Mouse (Mus musculus) layer of hippocampus, postnatal 36 days (tissue): Measurements from ENCODE around the gene Foxo1. TPM values are rescaled to one million over a fixed set of nuclear protein-coding genes. Genes with fewer than 3 reads are reported as not detected.

Source experiments
- DNase-seq, 2 experiments: peaks; one replicate each; pipeline ENCODE4 v3.0.0; 2022
- total RNA-seq, 2 experiments: library from RNA; stranded (reverse); gene quantifications; 2 replicates each; pipeline ENCODE4 v1.2.3; 2021

Foxo1 gene
- total RNA-seq, 2 experiments from 2014 or later = 21.7 to 24.2 TPM

DNA sequence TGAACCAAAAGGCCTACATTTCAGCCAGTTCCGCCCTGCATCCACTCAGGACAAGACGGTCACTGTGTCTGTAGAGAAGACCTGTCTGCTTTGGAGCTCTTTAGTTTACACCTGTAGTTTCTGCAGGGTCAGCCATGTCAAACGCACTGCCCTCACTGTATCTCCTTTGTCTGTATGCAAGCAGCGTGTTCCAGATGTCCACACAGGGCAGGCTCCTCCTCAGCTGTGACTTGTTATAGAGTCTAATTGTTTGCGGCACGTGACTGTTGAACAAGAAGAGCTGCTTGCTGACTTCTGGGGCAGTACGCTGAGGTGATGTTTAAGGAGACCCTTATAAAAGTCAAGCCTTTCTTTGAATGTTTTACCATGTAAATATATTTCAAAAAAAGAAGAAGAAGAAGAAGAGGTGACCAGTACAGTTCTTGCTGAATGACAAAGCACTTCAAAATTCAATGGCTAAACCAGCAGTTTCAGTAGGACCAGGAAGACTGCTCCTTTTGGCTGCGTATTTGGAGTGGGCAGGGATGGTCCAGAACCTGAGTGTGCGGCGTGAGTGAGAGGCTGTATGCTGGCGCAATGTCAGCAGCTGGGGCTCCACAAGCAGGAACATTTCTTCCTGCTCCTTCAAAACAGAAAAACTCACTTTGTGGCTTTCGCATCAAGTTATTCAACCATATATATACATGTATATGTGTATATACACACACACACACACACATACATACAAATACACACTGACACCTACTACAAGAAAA is 52.6 kb downstream of the Foxo1 start:
- no peak for DNase-seq

- DNase-seq = no peak
Observed at GRCm38 (mm10) chr3:52322401-52323385, 54.6 kb downstream of the Foxo1 start.

- DNase-seq = no peak
Observed at GRCm38 (mm10) chr3:52325006-52325405, 56.9 kb downstream of the Foxo1 start.

DNA sequence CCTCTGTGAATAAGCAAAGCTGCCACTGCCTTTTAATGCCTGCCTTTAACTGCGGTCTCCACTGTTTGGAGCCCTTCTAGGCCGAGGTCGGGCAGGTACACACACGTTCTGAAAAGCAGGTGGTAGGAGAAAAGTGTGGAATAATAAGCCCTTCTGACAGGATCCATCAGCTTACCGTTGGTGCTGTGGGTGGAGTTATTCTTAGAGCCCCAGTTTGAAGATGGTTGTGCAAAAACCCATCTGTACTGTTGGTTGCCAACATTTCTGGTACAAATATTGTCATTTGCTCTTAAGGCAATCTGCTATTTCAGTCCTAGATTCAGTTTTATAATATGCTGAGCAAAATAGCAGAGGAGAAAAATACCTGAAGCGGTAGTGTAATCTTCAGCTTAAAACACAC is 58.6 kb downstream of the Foxo1 start:
- peak in 1 of 2 experiments; percentile 24 for DNase-seq

- no peak for DNase-seq
Observed at GRCm38 (mm10) chr3:52327146-52327545, 59.0 kb downstream of the Foxo1 start.

DNA sequence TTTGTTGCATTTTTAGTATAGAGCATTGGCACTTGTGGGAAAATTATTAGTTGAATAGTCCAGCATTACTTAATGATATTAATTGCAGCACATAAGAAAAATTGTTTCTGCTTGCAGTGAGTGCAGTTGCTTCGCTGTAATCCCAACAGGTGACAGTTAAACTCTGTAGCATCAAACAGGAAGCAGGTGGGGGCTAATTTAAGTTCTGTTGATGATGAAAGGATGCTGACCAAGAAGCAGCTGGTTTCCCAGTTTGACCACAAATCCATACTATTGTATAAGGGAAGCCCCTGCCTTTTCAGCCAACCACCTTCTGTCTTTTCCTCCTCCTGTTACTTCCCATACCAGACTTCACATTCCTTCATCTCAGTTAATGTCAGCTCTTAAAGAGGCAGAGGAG is 63.6 kb downstream of the Foxo1 start:
- DNase-seq = no peak

DNA sequence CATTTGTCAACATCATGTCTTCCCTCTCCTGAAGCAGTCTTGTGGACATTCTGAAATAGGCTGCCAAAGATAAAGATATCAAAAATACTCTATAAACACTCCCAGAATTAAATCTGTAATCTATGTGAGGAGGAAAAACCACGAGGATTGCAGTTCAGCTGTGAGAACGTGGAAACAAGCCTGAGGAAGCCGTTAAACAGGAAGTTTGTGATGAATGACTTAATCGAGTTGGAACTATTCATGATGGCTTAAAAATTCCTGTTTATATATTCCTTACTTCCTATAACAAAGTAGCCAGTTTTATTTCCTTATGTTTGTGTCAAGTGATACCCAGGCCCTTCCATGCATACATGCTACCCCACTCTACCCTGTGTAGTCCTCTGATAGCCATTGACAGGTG is 70.6 kb downstream of the Foxo1 start:
- DNase-seq = no peak

GRCm38 (mm10) chr3:52340336-52341034 is 72.3 kb downstream of the Foxo1 start:
- no peak for DNase-seq

- no peak for DNase-seq
Observed at GRCm38 (mm10) chr3:52342226-52342625, 74.1 kb downstream of the Foxo1 start.

DNA sequence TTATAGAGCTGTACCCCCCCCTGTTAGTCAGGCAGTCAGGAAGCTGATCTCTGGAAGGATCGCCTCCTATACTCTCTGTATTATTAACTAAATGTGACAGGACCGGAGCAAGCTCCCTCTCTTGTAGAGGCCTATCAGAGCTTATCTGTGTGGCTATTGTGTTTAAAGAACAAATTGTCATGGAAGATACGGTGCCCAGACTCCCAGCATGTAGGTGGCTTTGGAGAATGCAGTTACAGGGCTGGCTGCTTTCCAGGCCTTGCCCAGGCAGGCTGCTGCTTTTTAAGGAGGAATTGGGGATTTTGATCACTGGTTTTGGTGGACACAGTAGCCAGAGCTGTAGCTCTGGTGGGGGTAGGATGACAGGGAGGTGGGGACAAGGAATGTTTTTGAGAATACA is 74.7 kb downstream of the Foxo1 start:
- DNase-seq = no peak

GRCm38 (mm10) chr3:52343270-52344070 is 75.3 kb downstream of the Foxo1 start:
- DNase-seq = no peak

GRCm38 (mm10) chr3:52345881-52346280 is 77.7 kb downstream of the Foxo1 start:
- DNase-seq = no peak

- no peak for DNase-seq
Observed at GRCm38 (mm10) chr3:52346986-52347710, 79.0 kb downstream of the Foxo1 start.

DNA sequence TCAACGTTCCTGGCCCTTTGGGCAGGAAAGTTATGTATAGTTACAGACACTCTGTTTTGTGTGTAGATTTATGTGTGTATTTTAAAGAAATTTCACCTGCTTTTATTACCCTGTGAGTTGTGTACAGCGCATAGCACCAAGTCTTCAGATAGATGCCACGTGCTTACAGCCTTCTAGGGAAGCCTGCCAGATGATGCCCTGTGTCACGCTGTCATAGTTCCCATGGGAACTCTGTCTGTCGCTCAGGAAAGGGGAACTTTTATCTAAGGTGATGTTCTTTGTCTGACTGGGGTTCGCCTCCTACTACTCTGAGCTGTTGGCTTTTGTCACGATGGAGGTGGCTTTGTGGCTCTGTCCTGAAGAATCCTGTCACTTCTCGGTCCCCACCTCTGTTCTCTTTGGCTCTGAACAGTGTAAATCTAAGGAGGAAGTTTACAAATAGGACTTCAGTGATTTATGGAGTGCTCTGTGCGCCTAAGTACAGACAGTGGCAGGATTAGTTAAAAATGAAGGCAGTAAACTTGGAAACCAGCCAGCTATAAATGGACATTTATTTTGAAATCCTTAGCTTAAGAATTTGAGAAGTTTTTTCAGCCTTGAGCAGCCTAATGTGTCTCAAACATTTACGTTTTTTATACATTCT is 80.0 kb downstream of the Foxo1 start:
- no peak for DNase-seq

- DNase-seq = no peak
Observed at GRCm38 (mm10) chr3:52350636-52351035, 82.5 kb downstream of the Foxo1 start.

DNA sequence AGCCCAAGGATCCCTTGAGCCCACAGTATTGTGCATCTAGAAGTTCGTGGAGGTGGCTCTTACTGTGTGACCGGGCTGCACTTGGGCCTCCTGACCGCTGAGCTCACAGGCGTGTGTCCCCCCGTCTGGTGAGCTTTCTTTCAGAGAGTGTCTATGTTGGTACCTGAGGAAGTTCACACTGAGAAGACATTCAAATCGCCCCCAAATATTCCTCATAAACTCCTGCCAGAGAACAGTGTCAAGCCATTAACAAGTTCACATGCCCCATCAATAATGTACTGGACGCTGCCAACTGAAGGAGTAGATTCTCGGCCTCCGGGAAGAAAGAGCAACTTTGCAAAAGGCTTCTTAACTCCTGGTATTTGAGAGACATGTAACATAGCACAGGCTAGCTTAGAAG is 83.8 kb downstream of the Foxo1 start:
- no peak for DNase-seq

- DNase-seq = no peak
Observed at GRCm38 (mm10) chr3:52354203-52354602, 86.1 kb downstream of the Foxo1 start.

GRCm38 (mm10) chr3:52357265-52357953 is 89.3 kb downstream of the Foxo1 start:
- no peak for DNase-seq

DNA sequence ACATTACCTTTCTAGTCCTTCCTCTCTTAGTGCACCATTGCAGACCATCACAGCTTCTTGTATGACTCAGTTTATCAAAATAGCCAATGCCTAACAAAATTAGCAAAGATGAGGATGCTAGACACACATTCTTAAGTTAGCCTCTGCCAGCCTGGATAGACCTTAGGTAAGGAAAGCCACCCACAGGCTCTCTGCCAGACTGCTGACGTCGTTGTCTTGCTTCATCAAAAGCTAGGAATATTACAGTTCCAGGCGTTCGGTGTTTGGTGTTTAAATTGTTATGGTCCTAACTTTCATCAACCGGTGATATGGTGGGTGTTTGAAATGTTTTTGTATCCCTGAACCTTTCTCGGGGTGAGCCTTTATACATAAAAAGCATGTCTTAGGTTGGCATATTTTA is 96.4 kb downstream of the Foxo1 start:
- no peak for DNase-seq

DNA sequence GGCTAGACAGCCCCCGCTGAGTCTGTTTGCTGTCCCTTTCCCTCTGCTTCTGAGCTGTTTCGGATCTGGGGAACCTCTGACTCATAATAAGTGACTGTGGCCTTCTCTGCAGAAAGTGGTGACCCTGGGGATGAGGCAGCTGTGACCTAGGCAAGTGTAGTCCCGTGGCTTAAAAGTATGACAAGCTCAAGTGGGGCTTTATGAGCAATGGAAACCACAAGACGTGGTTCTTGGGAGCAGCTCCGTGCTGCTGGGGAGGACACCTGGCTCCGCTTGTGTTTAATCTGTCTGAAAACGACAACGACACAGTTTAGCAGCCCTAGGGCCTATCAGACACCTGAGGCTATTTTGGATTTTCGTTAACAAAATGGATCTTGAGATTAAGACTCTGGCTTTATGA is 101.1 kb downstream of the Foxo1 start:
- no peak for DNase-seq
